Mouse (Mus musculus): Measurements from ENCODE around the gene Olfr1497. TPM values are rescaled to one million over a fixed set of nuclear protein-coding genes. Genes with fewer than 3 reads are reported as not detected.

Olfr1497 gene
- polyA plus RNA-seq, 1 experiment from 2014 or later = not detected

Other genes starting within 250 kb of the Olfr1497 start
- not detected in 2 replicates for gene Olfr1484, start 214.7 kb downstream of the Olfr1497 start, polyA plus RNA-seq (2015; fragmentation: Nextera tagmentation; extraction: Ambion mirVana)
- gene Olfr1487, start 180.8 kb downstream of the Olfr1497 start, polyA plus RNA-seq (2015; fragmentation: Nextera tagmentation; extraction: Ambion mirVana) = not detected in 2 replicates
- gene Olfr1489, start 166.6 kb downstream of the Olfr1497 start, polyA plus RNA-seq (2015; fragmentation: Nextera tagmentation; extraction: Ambion mirVana) = not detected in 2 replicates
- gene Olfr1490, start 147.1 kb downstream of the Olfr1497 start, polyA plus RNA-seq (2015; fragmentation: Nextera tagmentation; extraction: Ambion mirVana) = not detected in 2 replicates
- gene Olfr1491, start 100.9 kb downstream of the Olfr1497 start, polyA plus RNA-seq (2015; fragmentation: Nextera tagmentation; extraction: Ambion mirVana) = not detected in 2 replicates
- not detected in 2 replicates for gene Olfr1493-ps1, start 74.9 kb downstream of the Olfr1497 start, polyA plus RNA-seq (2015; fragmentation: Nextera tagmentation; extraction: Ambion mirVana)
- gene Olfr1494, start 58.5 kb downstream of the Olfr1497 start, polyA plus RNA-seq (2015; fragmentation: Nextera tagmentation; extraction: Ambion mirVana) = not detected in 2 replicates
- not detected in 2 replicates for gene Olfr1495, start 33.6 kb downstream of the Olfr1497 start, polyA plus RNA-seq (2015; fragmentation: Nextera tagmentation; extraction: Ambion mirVana)
- not detected in 2 replicates for gene Olfr1496, start 20.3 kb downstream of the Olfr1497 start, polyA plus RNA-seq (2015; fragmentation: Nextera tagmentation; extraction: Ambion mirVana)
- gene Olfr1499, start 21.2 kb upstream of the Olfr1497 start, polyA plus RNA-seq (2015; fragmentation: Nextera tagmentation; extraction: Ambion mirVana) = not detected in 2 replicates
- gene Olfr1500, start 32.3 kb upstream of the Olfr1497 start, polyA plus RNA-seq (2015; fragmentation: Nextera tagmentation; extraction: Ambion mirVana) = not detected in 2 replicates
- not detected in 2 replicates for gene Olfr1501, start 52.5 kb upstream of the Olfr1497 start, polyA plus RNA-seq (2015; fragmentation: Nextera tagmentation; extraction: Ambion mirVana)
- gene Olfr1502, start 63.6 kb upstream of the Olfr1497 start, polyA plus RNA-seq (2015; fragmentation: Nextera tagmentation; extraction: Ambion mirVana) = not detected in 2 replicates
- gene Olfr1504, start 99.7 kb upstream of the Olfr1497 start, polyA plus RNA-seq (2015; fragmentation: Nextera tagmentation; extraction: Ambion mirVana) = not detected in 2 replicates
- gene Olfr1505, start 115.3 kb upstream of the Olfr1497 start, polyA plus RNA-seq (2015; fragmentation: Nextera tagmentation; extraction: Ambion mirVana) = not detected in 2 replicates